Mouse (Mus musculus): ENCODE measurements around the gene Flii. TPM values are rescaled to one million over a fixed set of nuclear protein-coding genes. Genes with fewer than 3 reads are reported as not detected.

The Flii gene
- total RNA-seq (2021) = 10 to 100 TPM; 59.5 to 67.6 TPM

GRCm38 (mm10) chr11:60726601-60727391 is at the start of gene Flii:
Flii (minus strand) TSS chr11:60727263.
- DNase-seq (ENCODE audit: low spot score in 2 of 2) = peak; percentile 73 to 78
- intact Hi-C loops (cut with DNase I) = loop anchor here (2.0 kb wide), 1 partner anchor 28 kb away; the partner anchor contains the start of gene Llgl1

- intact Hi-C loops (cut with DNase I) = no loop called here
- DNase-seq (ENCODE audit: low spot score in 2 of 2) = no peak
Measured at GRCm38 (mm10) chr11:60776107-60776828, 49.2 kb upstream of the Flii start.

GRCm38 (mm10) chr11:60775578-60775977 is 48.5 kb upstream of the Flii start:
- DNase-seq (ENCODE audit: low spot score in 2 of 2) = no peak
- intact Hi-C loops (cut with DNase I) = no loop called here

GRCm38 (mm10) chr11:60774841-60775240 is 47.8 kb upstream of the Flii start:
- intact Hi-C loops (cut with DNase I) = no loop called here
- no peak for DNase-seq (ENCODE audit: low spot score in 2 of 2)

- DNase-seq (ENCODE audit: low spot score in 2 of 2) = no peak
- intact Hi-C loops (cut with DNase I) = no loop called here
Measured at GRCm38 (mm10) chr11:60774158-60774689, 47.2 kb upstream of the Flii start.

GRCm38 (mm10) chr11:60772161-60772560 is 45.1 kb upstream of the Flii start:
- intact Hi-C loops (cut with DNase I) = no loop called here
- DNase-seq (ENCODE audit: low spot score in 2 of 2) = no peak

- no peak for DNase-seq (ENCODE audit: low spot score in 2 of 2)
- intact Hi-C loops (cut with DNase I) = no loop called here
Measured at GRCm38 (mm10) chr11:60770776-60771175, 43.7 kb upstream of the Flii start.

GRCm38 (mm10) chr11:60769322-60769721 is 42.3 kb upstream of the Flii start:
- intact Hi-C loops (cut with DNase I) = no loop called here
- no peak for DNase-seq (ENCODE audit: low spot score in 2 of 2)

- intact Hi-C loops (cut with DNase I) = no loop called here
- no peak for DNase-seq (ENCODE audit: low spot score in 2 of 2)
Measured at GRCm38 (mm10) chr11:60766969-60767368, 39.9 kb upstream of the Flii start.

GRCm38 (mm10) chr11:60761681-60762080 is 34.6 kb upstream of the Flii start:
- DNase-seq (ENCODE audit: low spot score in 2 of 2) = no peak
- intact Hi-C loops (cut with DNase I) = no loop called here

GRCm38 (mm10) chr11:60755570-60755969 is 28.5 kb upstream of the Flii start:
- intact Hi-C loops (cut with DNase I) = no loop called here
- peak in 1 of 2 experiments; percentile 16 for DNase-seq (ENCODE audit: low spot score in 2 of 2)

GRCm38 (mm10) chr11:60740321-60740720 is 13.3 kb upstream of the Flii start:
- intact Hi-C loops (cut with DNase I) = no loop called here
- no peak for DNase-seq (ENCODE audit: low spot score in 2 of 2)

GRCm38 (mm10) chr11:60737450-60737849 is 10.4 kb upstream of the Flii start:
- no peak for DNase-seq (ENCODE audit: low spot score in 2 of 2)
- intact Hi-C loops (cut with DNase I) = no loop called here

- intact Hi-C loops (cut with DNase I) = no loop called here
- DNase-seq (ENCODE audit: low spot score in 2 of 2) = no peak
Measured at GRCm38 (mm10) chr11:60736491-60736890, 9.4 kb upstream of the Flii start.

GRCm38 (mm10) chr11:60735191-60735590 is 8.1 kb upstream of the Flii start:
- no peak for DNase-seq (ENCODE audit: low spot score in 2 of 2)
- intact Hi-C loops (cut with DNase I) = no loop called here

GRCm38 (mm10) chr11:60734206-60734605 is 7.1 kb upstream of the Flii start:
- DNase-seq (ENCODE audit: low spot score in 2 of 2) = no peak
- intact Hi-C loops (cut with DNase I) = no loop called here

GRCm38 (mm10) chr11:60731251-60731650 is 4.2 kb upstream of the Flii start:
- DNase-seq (ENCODE audit: low spot score in 2 of 2) = no peak
- intact Hi-C loops (cut with DNase I) = no loop called here

GRCm38 (mm10) chr11:60730169-60730568 is 3.1 kb upstream of the Flii start:
- intact Hi-C loops (cut with DNase I) = no loop called here
- no peak for DNase-seq (ENCODE audit: low spot score in 2 of 2)

GRCm38 (mm10) chr11:60729217-60729641 is 2.2 kb upstream of the Flii start:
- intact Hi-C loops (cut with DNase I) = no loop called here
- DNase-seq (ENCODE audit: low spot score in 2 of 2) = no peak

GRCm38 (mm10) chr11:60728260-60728761 is 1.2 kb upstream of the Flii start, which contains the start of gene Mief2:
Mief2 (plus strand) TSS chr11:60728398.
- intact Hi-C loops (cut with DNase I) = no loop called here
- peak; percentile 94 to 95 for DNase-seq (ENCODE audit: low spot score in 2 of 2)

Measured in left cerebral cortex, postnatal 36 days (tissue).